Mouse (Mus musculus): Measurements from ENCODE around the gene Rnf208.

Gene Rnf208

GRCm38 (mm10) chr2:25234551-25235220 lies 7.4 kb upstream of the Rnf208 start:
- Histone ChIP-seq H3K36me3 (ENCODE audit: insufficient read depth, low read length) (no peaks in the 10 kb centered on the region), H3K4me1 (replicated peaks; ENCODE audit: low read depth, low read length) (peaks cover 88% of the 10 kb centered on the region), H3K4me3 (replicated peaks; ENCODE audit: low read length) (no peak overlapping the region), H3K9me3 (ENCODE audit: low read length) (no peaks in the 10 kb centered on the region), H3K27me3 (ENCODE audit: insufficient read depth, low read length) (peaks cover 8% of the 10 kb centered on the region)
- no peak for TF ChIP-seq CTCF (conservative IDR thresholded peaks at IDR 0.05; ENCODE audit: low read length)
- no peak for TF ChIP-seq NANOG (IDR thresholded peaks at IDR 0.05; ENCODE audit: borderline replicate concordance, low read length)
- no peak for TF ChIP-seq POU5F1 (IDR thresholded peaks at IDR 0.05; ENCODE audit: borderline replicate concordance, low read length)

- H3K4me1 ChIP-seq (replicated peaks; ENCODE audit: low read depth, low read length): peaks cover 91% of the 10 kb centered on the region
- peak within 1 kb of the TSS; percentile 27; the same call in 1 of the 2 replicates for H3K4me3 ChIP-seq (replicated peaks; ENCODE audit: low read length)
- TF ChIP-seq CTCF (conservative IDR thresholded peaks at IDR 0.05; ENCODE audit: low read length) (no peak), NANOG (IDR thresholded peaks at IDR 0.05; ENCODE audit: borderline replicate concordance, low read length) (no peak), POU5F1 (IDR thresholded peaks at IDR 0.05; ENCODE audit: borderline replicate concordance, low read length) (no peak)
- H3K27me3 ChIP-seq (ENCODE audit: insufficient read depth, low read length): peaks cover 13% of the 10 kb centered on the region
- H3K9me3 ChIP-seq (ENCODE audit: low read length): no peaks in the 10 kb centered on the region
- no peaks in the 10 kb centered on the region for H3K36me3 ChIP-seq (ENCODE audit: insufficient read depth, low read length)
These were observed 5.4 kb upstream of the Rnf208 start, which contains the start of gene Rnf224 for GRCm38 (mm10) chr2:25236614-25237013. Rnf224 (minus strand) TSS chr2:25236787.

DNA sequence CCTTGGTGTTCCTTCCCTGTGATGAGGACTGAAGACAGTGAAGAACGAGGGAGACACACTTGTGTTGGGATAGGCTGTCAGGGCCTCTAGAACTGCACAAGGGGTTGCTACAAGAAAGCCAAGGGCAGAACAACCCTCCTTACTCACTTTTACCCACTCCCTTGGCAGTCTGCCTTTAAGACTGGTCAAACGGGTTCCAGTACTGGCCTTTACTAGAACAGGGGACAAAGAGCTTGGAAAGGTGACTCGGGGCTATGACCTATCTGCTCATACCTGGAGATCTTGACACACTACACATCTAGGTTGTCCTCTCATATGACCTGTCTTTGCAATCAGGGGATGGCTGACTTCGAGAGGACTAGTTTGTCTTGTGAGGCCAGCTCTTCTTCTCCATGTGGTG lies 4.5 kb upstream of the Rnf208 start:
- Histone ChIP-seq H3K27me3 (ENCODE audit: insufficient read depth, low read length) (peaks cover 17% of the 10 kb centered on the region), H3K36me3 (ENCODE audit: insufficient read depth, low read length) (no peaks in the 10 kb centered on the region), H3K4me3 (replicated peaks; ENCODE audit: low read length) (0 out of 2 replicates have a peak overlapping the region, but pooled peaks have one; percentile 7), H3K9me3 (ENCODE audit: low read length) (no peaks in the 10 kb centered on the region), H3K4me1 (replicated peaks; ENCODE audit: low read depth, low read length) (peaks cover 84% of the 10 kb centered on the region)
- TF ChIP-seq CTCF (conservative IDR thresholded peaks at IDR 0.05; ENCODE audit: low read length) (no peak), POU5F1 (IDR thresholded peaks at IDR 0.05; ENCODE audit: borderline replicate concordance, low read length) (no peak), NANOG (IDR thresholded peaks at IDR 0.05; ENCODE audit: borderline replicate concordance, low read length) (no peak)

DNA sequence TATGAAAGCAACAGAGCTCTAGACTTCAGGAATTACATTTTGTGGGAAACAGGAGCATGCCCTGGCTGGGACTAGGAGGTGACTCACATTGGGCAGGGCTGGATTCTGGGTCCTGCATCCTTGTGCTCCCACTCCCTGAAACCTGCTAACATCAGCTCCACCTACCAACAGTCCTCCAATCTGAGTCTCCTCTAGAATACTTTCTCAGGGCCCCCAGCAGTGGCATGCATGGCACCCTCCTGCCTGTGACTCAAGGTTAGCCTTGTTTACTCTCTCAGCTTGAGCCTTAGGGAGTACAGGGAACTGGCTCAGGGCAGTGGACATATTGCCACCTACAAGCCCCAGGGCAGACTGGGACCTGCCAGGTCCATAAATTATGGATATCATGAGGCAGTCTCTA lies 3.9 kb upstream of the Rnf208 start:
- Histone ChIP-seq H3K4me3 (replicated peaks; ENCODE audit: low read length) (no peak overlapping the region), H3K36me3 (ENCODE audit: insufficient read depth, low read length) (no peaks in the 10 kb centered on the region), H3K9me3 (ENCODE audit: low read length) (no peaks in the 10 kb centered on the region), H3K27me3 (ENCODE audit: insufficient read depth, low read length) (peaks cover 21% of the 10 kb centered on the region), H3K4me1 (replicated peaks; ENCODE audit: low read depth, low read length) (peaks cover 85% of the 10 kb centered on the region)
- TF ChIP-seq CTCF (conservative IDR thresholded peaks at IDR 0.05; ENCODE audit: low read length) (no peak), POU5F1 (IDR thresholded peaks at IDR 0.05; ENCODE audit: borderline replicate concordance, low read length) (no peak), NANOG (IDR thresholded peaks at IDR 0.05; ENCODE audit: borderline replicate concordance, low read length) (no peak)

- TF ChIP-seq POU5F1 (IDR thresholded peaks at IDR 0.05; ENCODE audit: borderline replicate concordance, low read length) (no peak), CTCF (conservative IDR thresholded peaks at IDR 0.05; ENCODE audit: low read length) (no peak), NANOG (IDR thresholded peaks at IDR 0.05; ENCODE audit: borderline replicate concordance, low read length) (no peak)
- Histone ChIP-seq H3K36me3 (ENCODE audit: insufficient read depth, low read length) (peaks cover 10% of the 10 kb centered on the region), H3K4me1 (replicated peaks; ENCODE audit: low read depth, low read length) (peaks cover 88% of the 10 kb centered on the region), H3K9me3 (ENCODE audit: low read length) (no peaks in the 10 kb centered on the region), H3K27me3 (ENCODE audit: insufficient read depth, low read length) (peaks cover 17% of the 10 kb centered on the region), H3K4me3 (replicated peaks; ENCODE audit: low read length) (no peak overlapping the region)
These were observed 2.3 kb upstream of the Rnf208 start for GRCm38 (mm10) chr2:25239766-25240165.

DNA sequence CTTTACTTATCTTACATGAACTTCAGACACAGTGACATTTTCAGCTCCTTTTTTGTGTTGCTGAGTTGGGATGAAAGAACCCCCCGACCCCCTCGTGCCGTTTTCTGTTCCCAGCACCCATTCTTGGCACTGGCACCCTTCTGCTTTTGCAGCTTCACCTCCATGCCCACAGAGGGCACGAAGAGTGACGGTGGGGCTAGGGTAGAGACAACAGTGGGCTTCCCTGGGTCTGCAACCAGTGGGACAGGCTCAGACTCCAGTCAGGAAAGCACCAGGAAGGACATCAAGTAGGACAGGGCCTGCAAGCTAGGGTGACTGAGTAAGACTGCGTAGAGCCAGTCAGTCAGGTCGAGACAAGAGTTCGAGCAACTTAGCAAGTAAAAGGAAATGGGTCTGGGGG lies 1.7 kb upstream of the Rnf208 start:
- Histone ChIP-seq H3K4me1 (replicated peaks; ENCODE audit: low read depth, low read length) (peaks cover 85% of the 10 kb centered on the region), H3K9me3 (ENCODE audit: low read length) (no peaks in the 10 kb centered on the region), H3K27me3 (ENCODE audit: insufficient read depth, low read length) (peaks cover 17% of the 10 kb centered on the region), H3K4me3 (replicated peaks; ENCODE audit: low read length) (peak overlapping the region; percentile 78), H3K36me3 (ENCODE audit: insufficient read depth, low read length) (peaks cover 16% of the 10 kb centered on the region)
- no peak for TF ChIP-seq NANOG (IDR thresholded peaks at IDR 0.05; ENCODE audit: borderline replicate concordance, low read length)
- TF ChIP-seq CTCF (conservative IDR thresholded peaks at IDR 0.05; ENCODE audit: low read length): no peak
- TF ChIP-seq POU5F1 (IDR thresholded peaks at IDR 0.05; ENCODE audit: borderline replicate concordance, low read length): no peak

- Histone ChIP-seq H3K27me3 (ENCODE audit: insufficient read depth, low read length) (peaks cover 15% of the 10 kb centered on the region), H3K4me3 (replicated peaks; ENCODE audit: low read length) (peak overlapping the region; percentile 78), H3K36me3 (ENCODE audit: insufficient read depth, low read length) (peaks cover 21% of the 10 kb centered on the region), H3K9me3 (ENCODE audit: low read length) (no peaks in the 10 kb centered on the region), H3K4me1 (replicated peaks; ENCODE audit: low read depth, low read length) (peaks cover 85% of the 10 kb centered on the region)
- TF ChIP-seq CTCF (conservative IDR thresholded peaks at IDR 0.05; ENCODE audit: low read length) (no peak), POU5F1 (IDR thresholded peaks at IDR 0.05; ENCODE audit: borderline replicate concordance, low read length) (no peak), NANOG (IDR thresholded peaks at IDR 0.05; ENCODE audit: borderline replicate concordance, low read length) (no peak)
These were observed 1.2 kb upstream of the Rnf208 start for GRCm38 (mm10) chr2:25240723-25241437.

GRCm38 (mm10) chr2:25241438-25241775 lies 648 bp upstream of the Rnf208 start:
- peaks cover 27% of the 10 kb centered on the region for H3K36me3 ChIP-seq (ENCODE audit: insufficient read depth, low read length)

More at GRCm38 (mm10) chr2:25241438-25241775, 648 bp upstream of the Rnf208 start:
- Histone ChIP-seq H3K27me3 (ENCODE audit: insufficient read depth, low read length) (peaks cover 15% of the 10 kb centered on the region), H3K4me3 (replicated peaks; ENCODE audit: low read length) (peak overlapping the region; percentile 78), H3K4me1 (replicated peaks; ENCODE audit: low read depth, low read length) (peaks cover 85% of the 10 kb centered on the region), H3K9me3 (ENCODE audit: low read length) (no peaks in the 10 kb centered on the region)
- TF ChIP-seq POU5F1 (IDR thresholded peaks at IDR 0.05; ENCODE audit: borderline replicate concordance, low read length): no peak
- TF ChIP-seq NANOG (IDR thresholded peaks at IDR 0.05; ENCODE audit: borderline replicate concordance, low read length): no peak
- no peak for TF ChIP-seq CTCF (conservative IDR thresholded peaks at IDR 0.05; ENCODE audit: low read length)

Data from E14TG2a.4 (cell line).